Mouse (Mus musculus) heart, embryonic 12.5 days (tissue): ENCODE results near the gene Gm8773. TPM values are rescaled to one million over a fixed set of nuclear protein-coding genes. Genes with fewer than 3 reads are reported as not detected.
A peak's percentile ranks its signal among the peaks of the same experiment; 100 is the strongest.

Experiments
- ATAC-seq: fragments of 200-750 bp; cut with Nextera tagmentation; 2 replicates; pipeline ENCODE4 v1.8.0; 2017; ENCODE audit warnings: moderate TSS enrichment, moderate library complexity; ENCODE audit not compliant: insufficient number of reproducible peaks, low FRiP score
- H3K27ac ChIP-seq: fragments of 300-500 bp; sonication (generic); 2 replicates; pipeline ENCODE4 v1.5.1; 2016; ENCODE audit warnings: mild to moderate bottlenecking, moderate library complexity; ENCODE audit not compliant: poor library complexity, severe bottlenecking
- H3K27me3 ChIP-seq: fragments of 300-500 bp; sonication (generic); replicated peaks from 2 replicates; pipeline ENCODE4 v1.6.1; 2016; ENCODE audit warnings: mild to moderate bottlenecking, moderate library complexity
- H3K36me3 ChIP-seq: fragments of 300-500 bp; sonication (generic); 2 replicates; pipeline ENCODE4 v1.6.1; 2016; ENCODE audit warnings: mild to moderate bottlenecking, moderate library complexity
- H3K4me1 ChIP-seq: fragments of 300-500 bp; sonication (generic); replicated peaks from 2 replicates; pipeline ENCODE4 v1.6.1; 2016; ENCODE audit warnings: mild to moderate bottlenecking
- H3K4me2 ChIP-seq: fragments of 300-500 bp; sonication (generic); 2 replicates; pipeline ENCODE4 v1.6.1; 2016; ENCODE audit warnings: mild to moderate bottlenecking, moderate library complexity
- H3K4me3 ChIP-seq: fragments of 300-500 bp; sonication (generic); 2 replicates; pipeline ENCODE4 v1.5.1; 2016; ENCODE audit warnings: mild to moderate bottlenecking
- H3K9ac ChIP-seq: fragments of 300-500 bp; sonication (generic); 2 replicates; pipeline ENCODE4 v1.6.1; 2016; ENCODE audit warnings: mild to moderate bottlenecking, moderate library complexity
- H3K9me3 ChIP-seq: fragments of 300-500 bp; sonication (generic); replicated peaks from 2 replicates; pipeline ENCODE4 v1.6.1; 2016; ENCODE audit warnings: mild to moderate bottlenecking, moderate library complexity
- WGBS: fragments of 180-500 bp; shearing (Covaris S2); methylation state at CpG from one replicate; pipeline ENCODE4 v1.1.7; 2016; 5-methylcytosine and 5-hydroxymethylcytosine counted together
- polyA plus RNA-seq: library from polyadenylated mRNA; unstranded; fragments of >200 nt; fragmentation: Nextera tagmentation; extraction: Ambion mirVana; gene quantifications from 2 replicates; pipeline ENCODE4 v1.2.1, GENCODE M21; 2016

Gm8773 gene
- 0.99 and 1.0 TPM in 2 replicates for polyA plus RNA-seq

GRCm38 (mm10) chr5:5573749-5574317, at the start of gene Gm8773:
Gene Gm8773 (plus strand): TSS chr5:5573799.
- H3K4me2 ChIP-seq, result peak within 1 kb of the TSS; percentile 93
- no peaks in the 10 kb centered on the region for H3K4me1 ChIP-seq
- 2% methylated on average over 24 of the region's 24 CpGs for WGBS
- H3K9me3 ChIP-seq, result no peaks in the 10 kb centered on the region; the same call in 1 of the 2 replicates
- no peak within 1 kb of the TSS for H3K27ac ChIP-seq
- ATAC-seq, result 0 out of 2 replicates have a peak, but pooled peaks have one; percentile 6
- H3K9ac ChIP-seq, result peak within 1 kb of the TSS; percentile 70
- no peaks in the 10 kb centered on the region for H3K36me3 ChIP-seq
- peaks cover 10% of the 10 kb centered on the region for H3K27me3 ChIP-seq
- H3K4me3 ChIP-seq, result peak within 1 kb of the TSS; percentile 65

DNA sequence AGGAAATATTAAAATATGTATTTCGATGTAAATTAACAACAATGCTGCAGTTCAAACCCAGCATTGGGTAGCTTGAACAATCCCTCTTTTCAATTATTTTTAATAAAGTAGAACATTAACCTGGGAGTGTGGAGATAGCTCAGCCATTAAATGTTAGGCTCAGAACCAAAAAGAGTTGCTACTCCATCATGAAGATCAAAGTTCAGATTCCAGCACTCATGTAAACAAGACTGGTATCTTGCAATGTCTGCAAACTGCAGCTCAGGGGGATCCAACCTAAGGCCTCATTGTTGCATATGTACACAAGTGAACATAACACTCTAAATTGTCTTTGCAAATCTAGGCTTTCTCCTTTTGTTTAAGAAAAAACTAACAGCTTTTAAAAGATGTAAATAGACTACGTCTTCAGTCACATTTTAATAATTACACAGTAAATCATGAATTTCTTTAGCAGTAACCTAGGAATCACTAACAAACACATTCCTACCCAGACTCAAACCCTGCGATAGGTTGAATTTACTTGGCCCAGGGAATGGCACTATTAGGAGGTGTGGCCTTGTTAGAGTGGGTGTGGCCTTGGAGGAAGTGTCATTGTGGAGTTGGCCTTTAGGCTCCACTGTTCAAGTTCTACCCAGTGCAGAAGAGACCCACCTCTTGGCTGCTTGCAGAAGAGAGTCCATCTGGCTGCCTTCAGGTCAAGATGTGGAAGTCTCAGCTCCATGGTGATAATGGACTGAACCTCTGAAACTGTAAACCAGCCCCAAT, 39.8 kb upstream of the Gm8773 start:
- no peak for ATAC-seq
- H3K9ac ChIP-seq, result no peak overlapping the region
- H3K4me1 ChIP-seq, result no peaks in the 10 kb centered on the region
- no peak overlapping the region for H3K27ac ChIP-seq
- no peak overlapping the region for H3K4me2 ChIP-seq
- H3K27me3 ChIP-seq, result no peaks in the 10 kb centered on the region
- WGBS, result 78% methylated on average over 3 of the region's 3 CpGs
- H3K9me3 ChIP-seq, result 0 out of 2 replicates have a peak, but pooled peaks cover 3% of the 10 kb centered on the region
- peaks cover 9% of the 10 kb centered on the region for H3K36me3 ChIP-seq
- no peak overlapping the region for H3K4me3 ChIP-seq

DNA sequence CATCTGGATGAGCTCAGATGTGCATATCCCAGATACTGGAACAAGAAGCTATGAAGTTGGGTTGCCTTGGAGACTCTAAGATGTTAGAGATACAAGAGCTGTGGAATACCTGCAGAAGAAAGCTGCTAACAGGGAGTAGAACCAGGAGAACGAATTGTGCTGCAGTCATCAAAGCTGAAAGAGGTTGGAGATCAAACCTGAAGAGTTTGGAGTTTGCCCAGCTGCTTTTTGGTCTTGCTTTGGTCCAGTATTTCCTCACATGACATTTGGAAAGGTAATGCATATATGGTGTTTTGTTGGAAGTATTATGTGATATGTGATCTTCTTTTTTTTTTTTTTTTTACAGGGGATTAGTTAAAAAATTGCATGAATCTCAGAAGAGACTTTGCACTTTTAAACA, 37.5 kb upstream of the Gm8773 start:
- WGBS, result 86% methylated on average over 1 of the region's 1 CpGs
- Histone ChIP-seq H3K9ac (no peak overlapping the region), H3K4me3 (no peak overlapping the region), H3K36me3 (peaks cover 24% of the 10 kb centered on the region), H3K27ac (no peak overlapping the region), H3K27me3 (no peaks in the 10 kb centered on the region), H3K4me1 (no peaks in the 10 kb centered on the region), H3K4me2 (no peak overlapping the region), H3K9me3 (0 out of 2 replicates have a peak, but pooled peaks cover 3% of the 10 kb centered on the region)
- no peak for ATAC-seq

DNA sequence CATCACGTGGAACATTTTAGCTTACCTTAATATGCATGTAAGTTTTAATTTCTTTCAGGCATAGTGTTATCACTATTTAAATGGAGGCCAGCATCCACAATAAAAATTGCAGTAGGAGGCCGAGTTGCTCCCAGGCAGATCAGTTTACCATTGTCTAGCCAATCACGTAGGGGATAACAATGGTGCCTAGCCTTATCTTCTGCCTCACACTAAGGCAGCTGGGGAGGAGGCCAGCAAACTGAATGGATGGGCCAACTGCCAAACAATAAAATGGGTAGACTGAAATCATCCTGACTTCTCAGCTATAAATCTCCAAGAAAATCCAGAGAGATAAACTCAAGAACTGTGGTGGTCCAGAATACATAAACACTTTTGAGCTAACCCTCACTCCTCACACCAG, 33.8 kb upstream of the Gm8773 start:
- H3K36me3 ChIP-seq, result peaks cover 51% of the 10 kb centered on the region
- no peaks in the 10 kb centered on the region for H3K4me1 ChIP-seq
- no peaks in the 10 kb centered on the region for H3K27me3 ChIP-seq
- ATAC-seq, result no peak
- no peak overlapping the region for H3K4me3 ChIP-seq
- H3K4me2 ChIP-seq, result no peak overlapping the region
- H3K9ac ChIP-seq, result no peak overlapping the region
- WGBS, result 69% methylated on average over 3 of the region's 3 CpGs
- H3K27ac ChIP-seq, result no peak overlapping the region
- H3K9me3 ChIP-seq, result 0 out of 2 replicates have a peak, but pooled peaks cover 3% of the 10 kb centered on the region

- Histone ChIP-seq H3K27ac (no peak overlapping the region), H3K36me3 (peaks cover 53% of the 10 kb centered on the region), H3K4me3 (no peak overlapping the region), H3K4me2 (no peak overlapping the region), H3K27me3 (no peaks in the 10 kb centered on the region), H3K9ac (no peak overlapping the region), H3K4me1 (no peaks in the 10 kb centered on the region), H3K9me3 (0 out of 2 replicates have a peak, but pooled peaks cover 3% of the 10 kb centered on the region)
- 47% methylated on average over 3 of the region's 3 CpGs for WGBS
- ATAC-seq, result no peak
Observed at GRCm38 (mm10) chr5:5540385-5540784, 33.2 kb upstream of the Gm8773 start.

DNA sequence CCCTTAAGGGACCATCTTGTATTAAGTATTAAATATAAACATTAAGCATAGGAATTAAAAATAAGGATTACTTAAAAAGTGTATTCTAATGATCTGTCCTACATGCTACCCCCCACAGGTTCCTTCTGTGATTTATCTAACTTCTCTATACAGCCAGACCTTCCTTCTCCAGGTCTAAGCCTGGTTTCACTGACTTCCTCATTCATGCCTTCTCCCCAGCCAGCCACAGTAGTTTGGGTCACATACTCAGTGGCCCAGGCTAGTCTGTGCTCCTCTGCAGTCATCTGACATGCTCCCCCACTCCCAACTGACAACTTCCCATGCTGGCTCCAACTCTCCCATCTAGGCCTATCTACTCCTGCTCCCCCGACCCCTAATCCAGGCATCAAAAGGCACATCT, 22.5 kb upstream of the Gm8773 start:
- H3K27ac ChIP-seq, result no peak overlapping the region
- H3K36me3 ChIP-seq, result peaks cover 53% of the 10 kb centered on the region
- no peak overlapping the region for H3K4me3 ChIP-seq
- no peaks in the 10 kb centered on the region for H3K4me1 ChIP-seq
- WGBS, result 94% methylated on average over 1 of the region's 1 CpGs
- no peaks in the 10 kb centered on the region for H3K9me3 ChIP-seq
- H3K9ac ChIP-seq, result no peak overlapping the region
- no peak for ATAC-seq
- H3K27me3 ChIP-seq, result no peaks in the 10 kb centered on the region
- no peak overlapping the region for H3K4me2 ChIP-seq

- peaks cover 14% of the 10 kb centered on the region for H3K4me1 ChIP-seq
- peak; percentile 99 for ATAC-seq
- under 1% methylated on average over 43 of the region's 43 CpGs for WGBS
- H3K27ac ChIP-seq, result peak within 1 kb of the TSS; percentile 80
- H3K4me3 ChIP-seq, result peak within 1 kb of the TSS; percentile 73
- no peaks in the 10 kb centered on the region for H3K9me3 ChIP-seq
- H3K36me3 ChIP-seq, result peaks cover 11% of the 10 kb centered on the region
- no peaks in the 10 kb centered on the region for H3K27me3 ChIP-seq
- H3K4me2 ChIP-seq, result peak within 1 kb of the TSS; percentile 74
- H3K9ac ChIP-seq, result peak within 1 kb of the TSS; percentile 75
Observed at GRCm38 (mm10) chr5:5559079-5559740, 14.4 kb upstream of the Gm8773 start, which contains the start of gene Gtpbp10. Gene Gtpbp10 (minus strand): TSS chr5:5559538.

GRCm38 (mm10) chr5:5559798-5560197, 13.8 kb upstream of the Gm8773 start:
- Histone ChIP-seq H3K9me3 (no peaks in the 10 kb centered on the region), H3K27me3 (no peaks in the 10 kb centered on the region), H3K4me3 (peak overlapping the region; percentile 73), H3K4me1 (peaks cover 14% of the 10 kb centered on the region), H3K4me2 (peak overlapping the region; percentile 74), H3K9ac (peak overlapping the region; percentile 75), H3K27ac (peak overlapping the region; percentile 80), H3K36me3 (peaks cover 5% of the 10 kb centered on the region)
- WGBS, result 37% methylated on average over 8 of the region's 8 CpGs
- no peak for ATAC-seq

DNA sequence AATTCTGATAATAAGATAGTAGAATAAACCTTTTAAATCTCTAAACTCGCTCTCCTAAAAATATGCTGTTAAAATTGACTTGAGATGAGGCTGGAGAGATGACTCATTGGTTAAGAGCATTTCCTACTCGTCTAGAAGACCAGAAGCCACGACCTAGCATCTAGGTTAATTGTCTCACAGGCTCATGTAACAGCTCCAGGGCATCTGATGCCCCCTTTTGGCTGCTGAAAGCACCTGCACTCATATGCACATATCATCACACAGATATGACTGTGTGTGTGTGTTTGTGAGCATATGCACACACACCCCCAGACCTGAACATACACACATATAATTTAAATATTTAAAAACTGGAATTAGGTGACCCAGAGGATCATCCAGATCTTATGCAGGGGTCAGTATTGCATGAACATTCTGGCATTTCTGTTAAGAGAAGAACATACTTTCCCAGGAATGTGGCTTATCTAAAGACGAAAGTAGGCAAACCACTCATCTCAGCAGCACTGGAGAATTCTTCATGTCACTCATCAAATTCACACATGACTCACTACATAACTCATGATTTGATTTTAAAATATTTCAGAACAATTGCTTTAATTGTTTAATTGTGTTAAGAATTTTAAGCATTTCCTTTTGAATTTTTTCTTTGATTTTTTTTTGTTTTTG, 12.4 kb upstream of the Gm8773 start:
- no peak overlapping the region for H3K4me2 ChIP-seq
- WGBS, result 63% methylated on average over 4 of the region's 4 CpGs

GRCm38 (mm10) chr5:5562435-5562834, 11.2 kb upstream of the Gm8773 start:
- H3K27me3 ChIP-seq, result no peaks in the 10 kb centered on the region
- no peak for ATAC-seq
- 69% methylated on average over 3 of the region's 3 CpGs for WGBS

More for the DNA sequence above, 12.4 kb upstream of the Gm8773 start:
- Histone ChIP-seq H3K9me3 (no peaks in the 10 kb centered on the region), H3K9ac (no peak overlapping the region), H3K4me1 (peaks cover 14% of the 10 kb centered on the region), H3K27me3 (no peaks in the 10 kb centered on the region), H3K36me3 (no peaks in the 10 kb centered on the region), H3K27ac (no peak overlapping the region), H3K4me3 (no peak overlapping the region)
- ATAC-seq, result no peak

DNA sequence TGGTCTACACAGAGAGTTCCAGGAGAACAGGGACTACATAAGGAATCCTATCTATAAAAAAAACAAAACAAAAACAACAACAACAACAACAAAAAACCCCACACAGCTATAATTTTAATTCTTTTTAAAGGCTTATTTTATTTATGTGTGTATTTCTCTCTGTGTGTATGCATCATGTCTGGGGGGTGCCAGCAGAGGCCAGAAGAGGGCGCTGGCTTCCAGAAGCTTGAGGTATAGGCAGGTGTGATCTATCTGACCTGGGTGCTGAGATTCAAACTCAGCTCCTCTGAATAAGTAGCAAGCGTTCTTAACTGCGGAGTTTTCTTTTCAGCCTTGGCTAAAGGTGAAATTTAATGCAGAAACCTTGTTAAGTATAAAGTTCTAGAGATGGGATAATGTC, 14.1 kb downstream of the Gm8773 start:
- WGBS, result 73% methylated on average over 3 of the region's 3 CpGs
- Histone ChIP-seq H3K4me3 (no peak overlapping the region), H3K9me3 (no peaks in the 10 kb centered on the region)

More at GRCm38 (mm10) chr5:5562435-5562834, 11.2 kb upstream of the Gm8773 start:
- Histone ChIP-seq H3K36me3 (no peaks in the 10 kb centered on the region), H3K9me3 (no peaks in the 10 kb centered on the region), H3K4me3 (no peak overlapping the region), H3K4me2 (no peak overlapping the region), H3K27ac (no peak overlapping the region), H3K9ac (no peak overlapping the region), H3K4me1 (peaks cover 13% of the 10 kb centered on the region)

More for the DNA sequence above, 14.1 kb downstream of the Gm8773 start:
- H3K4me2 ChIP-seq, result no peak overlapping the region
- no peaks in the 10 kb centered on the region for H3K4me1 ChIP-seq
- no peak for ATAC-seq
- H3K36me3 ChIP-seq, result no peaks in the 10 kb centered on the region
- no peaks in the 10 kb centered on the region for H3K27me3 ChIP-seq
- H3K9ac ChIP-seq, result no peak overlapping the region
- H3K27ac ChIP-seq, result no peak overlapping the region
